Mouse (Mus musculus) fibroblast of lung, adult 2 months (primary cell): Measurements from ENCODE around the gene Aoc2.
"Not testable (repeated sequence)": the region's sequence is repeated elsewhere in the genome, so short reads cannot be mapped to it uniquely, and the experiment has no call there.

Source experiments
- DNase-seq: peaks from one replicate; pipeline ENCODE4 v3.0.0-alpha.2; 2011; ENCODE audit warnings: low read depth

Gene Aoc2

GRCm38 (mm10) chr11:101355916-101356315, 31.1 kb downstream of the Aoc2 start:
- DNase-seq = no peak

- peak; percentile 17 for DNase-seq
Measured at GRCm38 (mm10) chr11:101357505-101358182, 32.8 kb downstream of the Aoc2 start.

GRCm38 (mm10) chr11:101359776-101360175, 34.9 kb downstream of the Aoc2 start:
- no peak for DNase-seq

GRCm38 (mm10) chr11:101360651-101361113, 35.8 kb downstream of the Aoc2 start:
- no peak for DNase-seq

GRCm38 (mm10) chr11:101364531-101364931, 39.7 kb downstream of the Aoc2 start:
- DNase-seq = no peak

- DNase-seq = no peak
Measured at GRCm38 (mm10) chr11:101367326-101367935, 42.6 kb downstream of the Aoc2 start, which contains the start of gene G6pc. Gene G6pc, plus strand, starts transcription at chr11:101367561.

GRCm38 (mm10) chr11:101370141-101370540, 45.3 kb downstream of the Aoc2 start:
- no peak for DNase-seq

- DNase-seq = no peak
Measured at GRCm38 (mm10) chr11:101374421-101374938, 49.6 kb downstream of the Aoc2 start.

- not testable (repeated sequence) for DNase-seq
Measured at GRCm38 (mm10) chr11:101378196-101378595, 53.3 kb downstream of the Aoc2 start.

GRCm38 (mm10) chr11:101378926-101379325, 54.1 kb downstream of the Aoc2 start:
- peak; percentile 45 for DNase-seq
